Mouse (Mus musculus): ENCODE data around the gene Ten1. TPM values are rescaled to one million over a fixed set of nuclear protein-coding genes. Genes with fewer than 3 reads are reported as not detected.
A peak's percentile ranks its signal among the peaks of the same experiment; 100 is the strongest.

Gene Ten1
- polyA plus RNA-seq, 1 experiment from 2014 or later, result 88.8 TPM

GRCm38 (mm10) chr11:116232427-116232826 lies 33.8 kb downstream of the Ten1 start:
- no peak overlapping the region for H3K4me3 ChIP-seq (ENCODE audit: low read depth, low read length)
- 0 out of 2 replicates have a peak, but pooled peaks cover 8% of the 10 kb centered on the region for H3K4me1 ChIP-seq (replicated peaks; ENCODE audit: control insufficient read depth, insufficient read depth, low read length)
- H3K36me3 ChIP-seq (ENCODE audit: control insufficient read depth, insufficient read depth, low read length), result no peaks in the 10 kb centered on the region
- 45% methylated on average over 17 of the region's 17 CpGs for WGBS
- no peaks in the 10 kb centered on the region for H3K27me3 ChIP-seq (replicated peaks; ENCODE audit: control insufficient read depth, insufficient read depth, low read length)
- no peak overlapping the region for H3K27ac ChIP-seq (ENCODE audit: low read depth)
- H3K4me2 ChIP-seq (ENCODE audit: low read length), result peak overlapping the region; percentile 2; the same call in 1 of the 2 replicates
- H3K9ac ChIP-seq (ENCODE audit: low read length), result no peak overlapping the region
- ATAC-seq (replicated peaks; ENCODE audit: low FRiP score, low TSS enrichment, low read depth) (no peak), DNase-seq (ENCODE audit: low spot score) (no peak)
- H3K9me3 ChIP-seq (ENCODE audit: control insufficient read depth, low read length), result no peaks in the 10 kb centered on the region

- H3K4me3 ChIP-seq (ENCODE audit: low read depth, low read length), result no peak overlapping the region
- no peak overlapping the region for H3K4me2 ChIP-seq (ENCODE audit: low read length)
- H3K27me3 ChIP-seq (replicated peaks; ENCODE audit: control insufficient read depth, insufficient read depth, low read length), result no peaks in the 10 kb centered on the region
- no peak overlapping the region for H3K9ac ChIP-seq (ENCODE audit: low read length)
- H3K36me3 ChIP-seq (ENCODE audit: control insufficient read depth, insufficient read depth, low read length), result no peaks in the 10 kb centered on the region
- 85% methylated on average over 8 of the region's 8 CpGs for WGBS
- no peaks in the 10 kb centered on the region for H3K9me3 ChIP-seq (ENCODE audit: control insufficient read depth, low read length)
- no peak for DNase-seq (ENCODE audit: low spot score)
- ATAC-seq (replicated peaks; ENCODE audit: low FRiP score, low TSS enrichment, low read depth), result no peak
- 0 out of 2 replicates have a peak, but pooled peaks cover 6% of the 10 kb centered on the region for H3K4me1 ChIP-seq (replicated peaks; ENCODE audit: control insufficient read depth, insufficient read depth, low read length)
- no peak overlapping the region for H3K27ac ChIP-seq (ENCODE audit: low read depth)
Observed at GRCm38 (mm10) chr11:116234901-116235300, 36.2 kb downstream of the Ten1 start.

- Histone ChIP-seq H3K36me3 (ENCODE audit: control insufficient read depth, insufficient read depth, low read length) (no peaks in the 10 kb centered on the region), H3K9ac (ENCODE audit: low read length) (peak within 1 kb of the TSS; percentile 2; the same call in 1 of the 2 replicates), H3K27ac (ENCODE audit: low read depth) (no peak within 1 kb of the TSS), H3K4me2 (ENCODE audit: low read length) (peak within 1 kb of the TSS; percentile 43), H3K4me3 (ENCODE audit: low read depth, low read length) (peak within 1 kb of the TSS; percentile 8), H3K4me1 (replicated peaks; ENCODE audit: control insufficient read depth, insufficient read depth, low read length) (peaks cover 17% of the 10 kb centered on the region), H3K27me3 (replicated peaks; ENCODE audit: control insufficient read depth, insufficient read depth, low read length) (no peaks in the 10 kb centered on the region), H3K9me3 (ENCODE audit: control insufficient read depth, low read length) (no peaks in the 10 kb centered on the region)
- ATAC-seq (replicated peaks; ENCODE audit: low FRiP score, low TSS enrichment, low read depth) (peak; percentile 69), DNase-seq (ENCODE audit: low spot score) (peak; percentile 77)
- 13% methylated on average over 24 of the region's 31 CpGs for WGBS
Observed at GRCm38 (mm10) chr11:116237742-116238395, 39.2 kb downstream of the Ten1 start, which contains the start of gene Evpl. Gene Evpl (minus strand): TSS chr11:116238077.

- DNase-seq (ENCODE audit: low spot score) (no peak), ATAC-seq (replicated peaks; ENCODE audit: low FRiP score, low TSS enrichment, low read depth) (no peak)
- no peak overlapping the region for H3K27ac ChIP-seq (ENCODE audit: low read depth)
- H3K4me3 ChIP-seq (ENCODE audit: low read depth, low read length), result no peak overlapping the region
- H3K36me3 ChIP-seq (ENCODE audit: control insufficient read depth, insufficient read depth, low read length), result peaks cover 6% of the 10 kb centered on the region; the same call in 1 of the 2 replicates
- H3K27me3 ChIP-seq (replicated peaks; ENCODE audit: control insufficient read depth, insufficient read depth, low read length), result no peaks in the 10 kb centered on the region
- WGBS, result 42% methylated on average over 7 of the region's 7 CpGs
- H3K9me3 ChIP-seq (ENCODE audit: control insufficient read depth, low read length), result no peaks in the 10 kb centered on the region
- no peak overlapping the region for H3K4me2 ChIP-seq (ENCODE audit: low read length)
- H3K4me1 ChIP-seq (replicated peaks; ENCODE audit: control insufficient read depth, insufficient read depth, low read length), result peaks cover 21% of the 10 kb centered on the region
- no peak overlapping the region for H3K9ac ChIP-seq (ENCODE audit: low read length)
Observed at GRCm38 (mm10) chr11:116239797-116240196, 41.1 kb downstream of the Ten1 start.

- no peaks in the 10 kb centered on the region for H3K27me3 ChIP-seq (replicated peaks; ENCODE audit: control insufficient read depth, insufficient read depth, low read length)
- H3K9ac ChIP-seq (ENCODE audit: low read length), result no peak overlapping the region
- WGBS, result 22% methylated on average over 12 of the region's 12 CpGs
- peak overlapping the region; percentile 73 for H3K27ac ChIP-seq (ENCODE audit: low read depth)
- peak; percentile 70 for DNase-seq (ENCODE audit: low spot score)
- peaks cover 21% of the 10 kb centered on the region for H3K4me1 ChIP-seq (replicated peaks; ENCODE audit: control insufficient read depth, insufficient read depth, low read length)
- H3K4me2 ChIP-seq (ENCODE audit: low read length), result no peak overlapping the region
- H3K4me3 ChIP-seq (ENCODE audit: low read depth, low read length), result no peak overlapping the region
- H3K36me3 ChIP-seq (ENCODE audit: control insufficient read depth, insufficient read depth, low read length), result peaks cover 26% of the 10 kb centered on the region
- 0 out of 2 replicates have a peak, but pooled peaks have one; percentile 6 for ATAC-seq (replicated peaks; ENCODE audit: low FRiP score, low TSS enrichment, low read depth)
- H3K9me3 ChIP-seq (ENCODE audit: control insufficient read depth, low read length), result no peaks in the 10 kb centered on the region
Observed at GRCm38 (mm10) chr11:116241744-116242235, 43.1 kb downstream of the Ten1 start.

DNA sequence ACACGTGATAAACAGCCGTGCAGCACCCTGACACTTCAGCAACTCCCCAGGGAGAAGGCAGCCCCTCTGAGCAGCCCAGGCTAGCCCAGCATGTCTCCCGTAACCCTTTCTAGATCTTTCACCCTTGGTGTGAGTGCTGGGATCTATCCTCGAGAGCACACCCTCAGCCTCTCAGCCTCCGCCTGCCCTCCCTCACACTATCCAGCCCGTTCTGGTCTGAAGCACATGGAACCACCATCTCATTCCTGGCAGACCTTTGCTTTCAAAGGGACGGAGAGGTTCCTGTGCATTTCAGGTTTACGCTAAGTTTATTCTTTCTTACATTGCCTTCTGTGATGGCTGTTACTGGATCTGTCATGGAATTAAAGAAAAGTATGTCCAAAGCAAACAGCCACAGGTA lies 45.9 kb downstream of the Ten1 start:
- Histone ChIP-seq H3K36me3 (ENCODE audit: control insufficient read depth, insufficient read depth, low read length) (peaks cover 54% of the 10 kb centered on the region), H3K27ac (ENCODE audit: low read depth) (no peak overlapping the region)

GRCm38 (mm10) chr11:116245616-116246015 lies 47.0 kb downstream of the Ten1 start:
- no peak overlapping the region for H3K27ac ChIP-seq (ENCODE audit: low read depth)
- H3K4me3 ChIP-seq (ENCODE audit: low read depth, low read length), result no peak overlapping the region
- DNase-seq (ENCODE audit: low spot score) (no peak), ATAC-seq (replicated peaks; ENCODE audit: low FRiP score, low TSS enrichment, low read depth) (no peak)
- no peak overlapping the region for H3K4me2 ChIP-seq (ENCODE audit: low read length)
- peaks cover 65% of the 10 kb centered on the region for H3K36me3 ChIP-seq (ENCODE audit: control insufficient read depth, insufficient read depth, low read length)
- H3K9ac ChIP-seq (ENCODE audit: low read length), result no peak overlapping the region
- no peaks in the 10 kb centered on the region for H3K27me3 ChIP-seq (replicated peaks; ENCODE audit: control insufficient read depth, insufficient read depth, low read length)
- 72% methylated on average over 6 of the region's 6 CpGs for WGBS
- H3K9me3 ChIP-seq (ENCODE audit: control insufficient read depth, low read length), result no peaks in the 10 kb centered on the region
- peaks cover 21% of the 10 kb centered on the region for H3K4me1 ChIP-seq (replicated peaks; ENCODE audit: control insufficient read depth, insufficient read depth, low read length)

More for the DNA sequence above, 45.9 kb downstream of the Ten1 start:
- Histone ChIP-seq H3K4me2 (ENCODE audit: low read length) (no peak overlapping the region), H3K27me3 (replicated peaks; ENCODE audit: control insufficient read depth, insufficient read depth, low read length) (no peaks in the 10 kb centered on the region), H3K4me3 (ENCODE audit: low read depth, low read length) (no peak overlapping the region), H3K9ac (ENCODE audit: low read length) (no peak overlapping the region), H3K9me3 (ENCODE audit: control insufficient read depth, low read length) (no peaks in the 10 kb centered on the region), H3K4me1 (replicated peaks; ENCODE audit: control insufficient read depth, insufficient read depth, low read length) (peaks cover 21% of the 10 kb centered on the region)
- DNase-seq (ENCODE audit: low spot score) (no peak), ATAC-seq (replicated peaks; ENCODE audit: low FRiP score, low TSS enrichment, low read depth) (no peak)
- 50% methylated on average over 8 of the region's 8 CpGs for WGBS

DNA sequence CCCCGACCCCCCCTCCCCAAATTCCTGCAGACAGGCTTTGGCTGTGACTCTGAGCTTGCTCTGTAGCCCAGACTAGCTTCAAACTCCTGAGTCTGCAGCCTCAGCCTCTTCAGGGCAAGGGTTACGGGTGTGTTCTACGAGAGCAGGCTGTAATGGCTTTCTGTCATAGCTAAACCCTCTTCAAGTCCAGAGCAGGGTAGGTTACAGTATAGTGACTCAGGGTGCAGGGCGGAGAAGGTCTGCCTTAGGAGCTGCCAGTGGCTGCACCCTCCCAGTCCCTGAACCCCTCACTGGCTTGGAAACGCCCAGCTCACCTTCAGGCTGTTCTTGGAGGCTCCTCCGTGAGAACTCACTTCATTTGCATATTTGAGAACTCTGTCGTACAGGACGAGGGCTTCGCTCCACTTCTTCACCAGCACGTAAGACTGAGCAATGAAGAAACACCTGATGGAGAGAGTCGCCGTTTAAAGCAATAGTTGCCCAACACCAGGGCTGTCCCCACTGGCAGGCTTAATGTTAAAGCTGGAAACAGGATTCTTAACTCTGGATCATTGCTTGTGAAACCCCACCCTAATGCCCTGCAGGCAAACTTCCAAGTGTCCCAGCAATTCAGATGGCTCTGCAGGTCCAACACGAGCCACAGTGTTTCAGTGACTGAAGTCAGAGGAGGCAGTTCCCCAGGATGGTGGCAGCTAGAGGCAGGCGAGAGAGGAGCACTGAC lies 49.0 kb downstream of the Ten1 start:
- H3K9ac ChIP-seq (ENCODE audit: low read length), result no peak overlapping the region
- H3K27me3 ChIP-seq (replicated peaks; ENCODE audit: control insufficient read depth, insufficient read depth, low read length), result no peaks in the 10 kb centered on the region
- H3K27ac ChIP-seq (ENCODE audit: low read depth), result no peak overlapping the region
- no peak overlapping the region for H3K4me2 ChIP-seq (ENCODE audit: low read length)
- no peak overlapping the region for H3K4me3 ChIP-seq (ENCODE audit: low read depth, low read length)
- H3K9me3 ChIP-seq (ENCODE audit: control insufficient read depth, low read length), result no peaks in the 10 kb centered on the region
- DNase-seq (ENCODE audit: low spot score) (no peak), ATAC-seq (replicated peaks; ENCODE audit: low FRiP score, low TSS enrichment, low read depth) (no peak)
- peaks cover 6% of the 10 kb centered on the region; the same call in 1 of the 2 replicates for H3K4me1 ChIP-seq (replicated peaks; ENCODE audit: control insufficient read depth, insufficient read depth, low read length)
- H3K36me3 ChIP-seq (ENCODE audit: control insufficient read depth, insufficient read depth, low read length), result peaks cover 85% of the 10 kb centered on the region
- WGBS, result 76% methylated on average over 14 of the region's 14 CpGs
